Mouse (Mus musculus) hindbrain, embryonic 12.5 days (tissue): Measurements from ENCODE around the gene Iqcg. TPM values are rescaled to one million over a fixed set of nuclear protein-coding genes. Genes with fewer than 3 reads are reported as not detected.
"Not testable (repeated sequence)": the region's sequence is repeated elsewhere in the genome, so short reads cannot be mapped to it uniquely, and the experiment has no call there.

ENCODE experiments used
- ATAC-seq: fragments of 200-750 bp; cut with Nextera tagmentation; 2 replicates; pipeline ENCODE4 v1.8.0; 2017; ENCODE audit warnings: moderate TSS enrichment; ENCODE audit not compliant: low FRiP score
- H3K27ac ChIP-seq: fragments of 300-500 bp; sonication (generic); 2 replicates; pipeline ENCODE4 v1.5.1; 2016; ENCODE audit warnings: mild to moderate bottlenecking
- H3K27me3 ChIP-seq: fragments of 300-500 bp; sonication (generic); 2 replicates; pipeline ENCODE4 v1.6.1; 2016; ENCODE audit warnings: mild to moderate bottlenecking
- H3K36me3 ChIP-seq: fragments of 300-500 bp; sonication (generic); 2 replicates; pipeline ENCODE4 v1.6.1; 2016; ENCODE audit warnings: mild to moderate bottlenecking
- H3K4me1 ChIP-seq: fragments of 300-500 bp; sonication (generic); 2 replicates; pipeline ENCODE4 v1.6.1; 2016
- H3K4me2 ChIP-seq: fragments of 300-500 bp; sonication (generic); replicated peaks from 2 replicates; pipeline ENCODE4 v1.6.1; 2016; ENCODE audit warnings: mild to moderate bottlenecking
- H3K4me3 ChIP-seq: fragments of 300-500 bp; sonication (generic); 2 replicates; pipeline ENCODE4 v1.5.1; 2016; ENCODE audit warnings: mild to moderate bottlenecking
- H3K9ac ChIP-seq: fragments of 300-500 bp; sonication (generic); 2 replicates; pipeline ENCODE4 v1.6.1; 2016; ENCODE audit warnings: mild to moderate bottlenecking, moderate library complexity
- H3K9me3 ChIP-seq: fragments of 300-500 bp; sonication (generic); replicated peaks from 2 replicates; pipeline ENCODE4 v1.6.1; 2016; ENCODE audit warnings: mild to moderate bottlenecking
- WGBS: fragments of 180-500 bp; shearing (Covaris S2); methylation state at CpG from one replicate; pipeline ENCODE4 v1.1.7; 2016; 5-methylcytosine and 5-hydroxymethylcytosine counted together
- polyA plus RNA-seq: library from polyadenylated mRNA; unstranded; fragments of >200 nt; fragmentation: Nextera tagmentation; extraction: Ambion mirVana; gene quantifications from 2 replicates; pipeline ENCODE4 v1.2.1, GENCODE M21; 2016

Iqcg gene
- polyA plus RNA-seq, 1 experiment from 2014 or later: 6.5 TPM

DNA sequence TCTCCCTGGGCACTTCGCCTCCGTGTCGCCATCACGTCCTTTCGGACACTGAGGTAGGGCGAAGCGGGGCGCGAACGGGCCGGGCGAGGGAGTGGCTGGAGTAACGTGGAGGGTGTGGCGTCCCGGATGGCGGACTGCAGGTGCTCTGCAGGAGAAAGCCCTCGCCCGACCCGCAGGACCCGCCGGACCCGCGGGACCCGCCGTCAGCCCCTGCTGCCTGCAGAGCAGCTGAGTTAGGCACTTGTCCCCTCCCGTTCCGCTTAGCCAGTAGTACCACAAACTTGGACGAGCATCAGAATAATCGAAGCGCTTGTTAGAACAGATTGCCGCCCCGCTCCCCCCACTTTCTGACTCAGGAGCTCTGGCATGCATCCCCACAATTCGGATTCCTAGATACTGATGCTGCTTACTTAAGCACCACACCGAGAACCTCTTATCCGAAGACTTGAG lies 6.7 kb upstream of the Iqcg start:
- ATAC-seq: no peak; the same call in 1 of the 2 replicates
- H3K4me2 ChIP-seq: peak overlapping the region; percentile 86
- peak overlapping the region; percentile 84 for H3K9ac ChIP-seq
- no peaks in the 10 kb centered on the region for H3K9me3 ChIP-seq
- peak overlapping the region; percentile 87 for H3K4me3 ChIP-seq
- H3K27ac ChIP-seq: peak overlapping the region; percentile 87
- H3K4me1 ChIP-seq: peaks cover 29% of the 10 kb centered on the region
- WGBS: under 1% methylated on average over 31 of the region's 35 CpGs
- no peaks in the 10 kb centered on the region for H3K27me3 ChIP-seq
- H3K36me3 ChIP-seq: peaks cover 31% of the 10 kb centered on the region

- Histone ChIP-seq H3K4me2 (peak within 1 kb of the TSS; percentile 86), H3K4me3 (peak within 1 kb of the TSS; percentile 87), H3K27ac (peak within 1 kb of the TSS; percentile 87), H3K9me3 (no peaks in the 10 kb centered on the region), H3K9ac (peak within 1 kb of the TSS; percentile 84), H3K27me3 (no peaks in the 10 kb centered on the region), H3K4me1 (peaks cover 33% of the 10 kb centered on the region), H3K36me3 (peaks cover 31% of the 10 kb centered on the region)
- peak; percentile 98 for ATAC-seq
- 1% methylated on average over 64 of the region's 64 CpGs for WGBS
These were observed 6.1 kb upstream of the Iqcg start, which contains the start of gene Lmln for GRCm38 (mm10) chr16:33062024-33062681. Lmln (plus strand) TSS chr16:33062521.

DNA sequence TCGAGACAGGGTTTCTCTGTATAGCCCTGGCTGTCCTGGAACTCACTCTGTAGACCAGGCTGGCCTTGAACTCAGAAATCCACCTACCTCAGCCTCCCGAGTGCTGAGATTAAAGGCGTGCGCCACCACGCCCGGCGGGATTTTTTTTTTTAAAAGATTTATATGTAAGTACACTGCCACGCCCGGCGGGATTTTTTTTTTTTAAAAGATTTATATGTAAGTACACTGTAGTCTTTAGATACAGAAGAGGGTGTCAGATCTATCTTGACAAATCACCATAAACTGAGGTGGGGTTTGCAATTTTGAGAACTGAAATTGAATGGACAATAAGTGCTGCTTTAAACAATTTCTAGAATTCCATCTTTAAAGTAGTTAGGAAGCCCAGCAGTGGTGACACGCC lies 5.4 kb upstream of the Iqcg start:
- peaks cover 33% of the 10 kb centered on the region for H3K4me1 ChIP-seq
- 50% methylated on average over 11 of the region's 11 CpGs for WGBS
- no peak overlapping the region for H3K9ac ChIP-seq
- no peaks in the 10 kb centered on the region for H3K9me3 ChIP-seq
- peak overlapping the region; percentile 87; the same call in 1 of the 2 replicates for H3K27ac ChIP-seq
- H3K36me3 ChIP-seq: peaks cover 31% of the 10 kb centered on the region
- ATAC-seq: no peak
- peak overlapping the region; percentile 87; the same call in 1 of the 2 replicates for H3K4me3 ChIP-seq
- H3K4me2 ChIP-seq: peak overlapping the region; percentile 86
- no peaks in the 10 kb centered on the region for H3K27me3 ChIP-seq

DNA sequence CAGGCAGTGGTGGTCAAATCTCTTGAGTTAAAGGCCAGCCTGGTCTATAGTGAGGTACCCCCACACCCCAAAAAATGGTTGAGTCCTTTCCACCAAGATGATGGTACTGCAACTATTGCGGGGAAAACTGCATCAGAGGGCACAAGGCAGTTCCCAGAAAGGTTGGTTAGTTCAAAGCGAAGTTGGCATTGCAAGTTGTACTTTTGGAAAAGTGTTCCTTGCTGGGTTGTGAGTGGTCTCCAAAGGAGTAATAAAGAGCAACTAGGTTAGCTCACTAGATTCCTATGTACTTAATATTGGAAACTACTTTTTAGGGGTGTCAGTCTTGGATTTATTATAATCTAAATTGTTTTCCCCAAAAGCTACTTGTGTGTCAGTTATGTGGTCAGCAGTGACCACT lies 4.9 kb upstream of the Iqcg start:
- no peaks in the 10 kb centered on the region for H3K27me3 ChIP-seq
- 76% methylated on average over 2 of the region's 2 CpGs for WGBS
- H3K9me3 ChIP-seq: no peaks in the 10 kb centered on the region
- H3K9ac ChIP-seq: no peak overlapping the region
- H3K36me3 ChIP-seq: peaks cover 31% of the 10 kb centered on the region
- no peak for ATAC-seq
- peaks cover 33% of the 10 kb centered on the region for H3K4me1 ChIP-seq
- H3K4me3 ChIP-seq: no peak overlapping the region
- no peak overlapping the region for H3K27ac ChIP-seq
- H3K4me2 ChIP-seq: no peak overlapping the region

- WGBS: 90% methylated on average over 1 of the region's 1 CpGs
- no peak for ATAC-seq
- H3K27ac ChIP-seq: no peak overlapping the region
- no peak overlapping the region for H3K4me3 ChIP-seq
- no peaks in the 10 kb centered on the region for H3K9me3 ChIP-seq
- no peak overlapping the region for H3K9ac ChIP-seq
- no peaks in the 10 kb centered on the region for H3K27me3 ChIP-seq
- H3K36me3 ChIP-seq: peaks cover 31% of the 10 kb centered on the region
- H3K4me2 ChIP-seq: no peak overlapping the region
- peaks cover 36% of the 10 kb centered on the region for H3K4me1 ChIP-seq
These were observed 3.5 kb upstream of the Iqcg start for GRCm38 (mm10) chr16:33059471-33059870.

- H3K4me3 ChIP-seq, H3K27ac ChIP-seq, ATAC-seq, H3K4me2 ChIP-seq, H3K27me3 ChIP-seq, H3K9me3 ChIP-seq, H3K9ac ChIP-seq: not testable (repeated sequence)
- Histone ChIP-seq H3K4me1 (peaks cover 31% of the 10 kb centered on the region), H3K36me3 (peaks cover 31% of the 10 kb centered on the region)
- 93% methylated on average over 9 of the region's 9 CpGs for WGBS
These were observed 2.6 kb upstream of the Iqcg start for GRCm38 (mm10) chr16:33058656-33059055.

GRCm38 (mm10) chr16:33058033-33058432 lies 2.0 kb upstream of the Iqcg start:
- Histone ChIP-seq H3K4me2 (peak overlapping the region; percentile 74), H3K9ac (no peak overlapping the region), H3K36me3 (peaks cover 31% of the 10 kb centered on the region), H3K9me3 (no peaks in the 10 kb centered on the region), H3K4me1 (peaks cover 25% of the 10 kb centered on the region), H3K4me3 (0 out of 2 replicates have a peak overlapping the region, but pooled peaks have one; percentile 13), H3K27me3 (no peaks in the 10 kb centered on the region), H3K27ac (no peak overlapping the region)
- ATAC-seq: no peak
- 89% methylated on average over 16 of the region's 16 CpGs for WGBS

- under 1% methylated on average over 24 of the region's 24 CpGs for WGBS
- H3K9ac ChIP-seq: peak overlapping the region; percentile 88
These were observed 768 bp upstream of the Iqcg start for GRCm38 (mm10) chr16:33056786-33057185.

GRCm38 (mm10) chr16:33055655-33056054 lies 363 bp downstream of the Iqcg start:
- Histone ChIP-seq H3K27ac (no peak overlapping the region), H3K36me3 (peaks cover 27% of the 10 kb centered on the region)

More at GRCm38 (mm10) chr16:33056786-33057185, 768 bp upstream of the Iqcg start:
- peak; percentile 26 for ATAC-seq
- Histone ChIP-seq H3K4me3 (peak overlapping the region; percentile 70), H3K27ac (peak overlapping the region; percentile 89), H3K4me1 (peaks cover 20% of the 10 kb centered on the region), H3K9me3 (no peaks in the 10 kb centered on the region), H3K36me3 (peaks cover 31% of the 10 kb centered on the region), H3K27me3 (no peaks in the 10 kb centered on the region), H3K4me2 (peak overlapping the region; percentile 74)

DNA sequence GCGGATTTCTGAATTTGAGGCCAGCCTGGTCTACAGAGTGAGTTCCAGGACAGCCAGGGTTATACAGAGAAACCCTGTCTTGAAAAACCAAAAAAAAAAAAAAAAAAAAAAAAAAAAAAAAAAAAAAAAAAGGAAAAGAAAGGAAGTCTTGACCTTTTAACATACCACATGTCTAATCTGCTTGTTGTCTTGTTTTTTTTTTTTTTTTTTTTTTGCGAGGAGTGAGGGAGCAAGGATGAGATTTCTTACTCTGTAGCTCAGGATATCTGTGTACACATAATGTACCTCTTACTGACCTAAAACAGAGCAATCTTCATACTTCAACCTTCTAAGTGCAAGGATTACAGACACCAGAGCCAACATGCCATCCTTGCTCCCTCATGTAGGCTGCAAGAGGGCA lies 1.1 kb downstream of the Iqcg start:
- H3K4me2 ChIP-seq, H3K9ac ChIP-seq, ATAC-seq, H3K27ac ChIP-seq, H3K4me3 ChIP-seq, H3K9me3 ChIP-seq, H3K27me3 ChIP-seq: not testable (repeated sequence)
- WGBS: 89% methylated on average over 2 of the region's 2 CpGs
- Histone ChIP-seq H3K36me3 (peaks cover 20% of the 10 kb centered on the region), H3K4me1 (peaks cover 17% of the 10 kb centered on the region)

More at GRCm38 (mm10) chr16:33055655-33056054, 363 bp downstream of the Iqcg start:
- Histone ChIP-seq H3K4me3 (peak overlapping the region; percentile 70), H3K4me1 (peaks cover 17% of the 10 kb centered on the region), H3K9ac (peak overlapping the region; percentile 58), H3K9me3 (no peaks in the 10 kb centered on the region), H3K4me2 (peak overlapping the region; percentile 74), H3K27me3 (no peaks in the 10 kb centered on the region)
- peak; percentile 41 for ATAC-seq
- WGBS: 25% methylated on average over 10 of the region's 10 CpGs

GRCm38 (mm10) chr16:33053141-33053540 lies 2.9 kb downstream of the Iqcg start:
- no peak overlapping the region for H3K4me3 ChIP-seq
- no peak overlapping the region for H3K27ac ChIP-seq
- ATAC-seq: no peak
- H3K4me1 ChIP-seq: peaks cover 11% of the 10 kb centered on the region
- H3K36me3 ChIP-seq: peaks cover 2% of the 10 kb centered on the region; the same call in 1 of the 2 replicates
- H3K27me3 ChIP-seq: no peaks in the 10 kb centered on the region
- H3K9ac ChIP-seq: no peak overlapping the region
- no peak overlapping the region for H3K4me2 ChIP-seq
- 78% methylated on average over 5 of the region's 5 CpGs for WGBS
- no peaks in the 10 kb centered on the region for H3K9me3 ChIP-seq

DNA sequence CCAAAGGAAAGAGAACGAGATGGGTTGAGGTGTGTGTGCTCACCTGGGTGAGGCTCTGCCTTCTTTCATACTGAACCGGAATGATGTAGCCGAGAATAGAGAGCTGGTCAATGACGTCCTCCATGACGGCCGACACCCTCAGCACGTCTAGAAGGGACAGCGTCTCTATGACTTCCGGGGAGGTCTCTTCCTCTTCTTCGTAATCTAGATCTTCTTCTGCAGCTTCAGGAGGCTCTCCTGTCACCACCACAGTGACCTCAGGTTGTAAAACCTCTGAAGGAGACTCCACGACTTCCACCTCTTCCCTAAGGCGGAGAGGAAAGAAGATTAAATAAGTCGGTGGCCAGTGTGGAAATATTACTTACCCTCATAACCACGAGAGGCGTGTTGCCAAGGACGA lies 6.2 kb downstream of the Iqcg start:
- no peaks in the 10 kb centered on the region for H3K9me3 ChIP-seq
- H3K9ac ChIP-seq: no peak overlapping the region
- ATAC-seq: no peak
- no peaks in the 10 kb centered on the region for H3K4me1 ChIP-seq
- H3K4me2 ChIP-seq: no peak overlapping the region
- H3K4me3 ChIP-seq: no peak overlapping the region
- H3K36me3 ChIP-seq: no peaks in the 10 kb centered on the region
- no peaks in the 10 kb centered on the region for H3K27me3 ChIP-seq
- 94% methylated on average over 16 of the region's 16 CpGs for WGBS
- no peak overlapping the region for H3K27ac ChIP-seq

GRCm38 (mm10) chr16:33048686-33049085 lies 7.3 kb downstream of the Iqcg start:
- 78% methylated on average over 2 of the region's 2 CpGs for WGBS
- Histone ChIP-seq H3K9ac (no peak overlapping the region), H3K9me3 (no peaks in the 10 kb centered on the region), H3K36me3 (no peaks in the 10 kb centered on the region), H3K27me3 (no peaks in the 10 kb centered on the region), H3K27ac (no peak overlapping the region), H3K4me1 (no peaks in the 10 kb centered on the region), H3K4me2 (no peak overlapping the region), H3K4me3 (no peak overlapping the region)
- ATAC-seq: no peak
